Mouse (Mus musculus) embryonic facial prominence, embryonic 14.5 days (tissue): ENCODE measurements at regions not wholly inside any gene's neighbourhood (a gene's known extent, or its start where the extent isn't known, plus 50 kb on each side); places are given as distances from the start of the nearest gene placed in this dataset.

Experiments used
- ATAC-seq: fragments of 200-750 bp; cut with Nextera tagmentation; 2 replicates; pipeline ENCODE4 v1.8.0; 2017; ENCODE audit warnings: low read depth, moderate number of reproducible peaks, moderate TSS enrichment
- DNase-seq: peaks from one replicate; pipeline ENCODE4 v3.0.0-alpha.2; 2015; ENCODE audit warnings: low spot score
- H3K27ac ChIP-seq: fragments of 300-500 bp; sonication (generic); replicated peaks from 2 replicates; pipeline ENCODE4 v1.5.1; 2014; ENCODE audit warnings: low read depth, mild to moderate bottlenecking, low read length, moderate library complexity
- H3K27me3 ChIP-seq: fragments of 300-500 bp; sonication (generic); replicated peaks from 2 replicates; pipeline ENCODE4 v1.6.1; 2014; ENCODE audit warnings: low read length; ENCODE audit not compliant: control insufficient read depth, insufficient read depth
- H3K36me3 ChIP-seq: fragments of 300-500 bp; sonication (generic); 2 replicates; pipeline ENCODE4 v1.6.1; 2014; ENCODE audit warnings: low read length, mixed read lengths; ENCODE audit not compliant: control insufficient read depth, insufficient read depth
- H3K4me1 ChIP-seq: fragments of 300-500 bp; sonication (generic); 2 replicates; pipeline ENCODE4 v1.6.1; 2014; ENCODE audit warnings: antibody characterized with exemption, low read length; ENCODE audit not compliant: control insufficient read depth, insufficient read depth
- H3K4me2 ChIP-seq: fragments of 300-500 bp; sonication (generic); 2 replicates; pipeline ENCODE4 v1.6.1; 2014; ENCODE audit warnings: low read depth, mild to moderate bottlenecking, low read length, moderate library complexity, mixed read lengths
- H3K4me3 ChIP-seq: fragments of 300-500 bp; sonication (generic); 2 replicates; pipeline ENCODE4 v1.5.1; 2014; ENCODE audit warnings: low read depth, mild to moderate bottlenecking, low read length
- H3K9ac ChIP-seq: fragments of 300-500 bp; sonication (generic); 2 replicates; pipeline ENCODE4 v1.6.1; 2014; ENCODE audit warnings: low read depth, mild to moderate bottlenecking, low read length, moderate library complexity, mixed read lengths
- H3K9me3 ChIP-seq: fragments of 300-500 bp; sonication (generic); 2 replicates; pipeline ENCODE4 v1.6.1; 2016; ENCODE audit warnings: low read length; ENCODE audit not compliant: control insufficient read depth
- WGBS: fragments of 180-500 bp; shearing (Covaris S2); extraction: QIAGEN DNeasy Blood & Tissue Kit; methylation state at CpG from one replicate; pipeline ENCODE4 v1.1.7; 2014; 5-methylcytosine and 5-hydroxymethylcytosine counted together

- no peak overlapping the region for H3K4me2 ChIP-seq
- H3K4me3 ChIP-seq: no peak overlapping the region
- peaks cover 11% of the 10 kb centered on the region for H3K4me1 ChIP-seq
- DNase-seq (no peak), ATAC-seq (no peak)
- H3K9me3 ChIP-seq: no peaks in the 10 kb centered on the region
- WGBS: 61% methylated on average over 5 of the region's 5 CpGs
- H3K27me3 ChIP-seq: no peaks in the 10 kb centered on the region
- H3K9ac ChIP-seq: no peak overlapping the region
- 0 out of 2 replicates have a peak, but pooled peaks cover 7% of the 10 kb centered on the region for H3K36me3 ChIP-seq
- H3K27ac ChIP-seq: peak overlapping the region; percentile 59; the same call in 1 of the 2 replicates
Observed at GRCm38 (mm10) chr14:25371021-25371400, 88.0 kb upstream of the Zmiz1 start.

- H3K9ac ChIP-seq: 0 out of 2 replicates have a peak overlapping the region, but pooled peaks have one; percentile 3
- H3K4me3 ChIP-seq: no peak overlapping the region
- 34% methylated on average over 4 of the region's 4 CpGs for WGBS
- peak; percentile 69 for DNase-seq
- H3K9me3 ChIP-seq: no peaks in the 10 kb centered on the region
- no peak overlapping the region for H3K4me2 ChIP-seq
- H3K4me1 ChIP-seq: peaks cover 11% of the 10 kb centered on the region
- no peaks in the 10 kb centered on the region for H3K27me3 ChIP-seq
- peak overlapping the region; percentile 59; the same call in 1 of the 2 replicates for H3K27ac ChIP-seq
- ATAC-seq: peak; percentile 78
- H3K36me3 ChIP-seq: 0 out of 2 replicates have a peak, but pooled peaks cover 7% of the 10 kb centered on the region
Observed at GRCm38 (mm10) chr14:25371661-25372060, 87.3 kb upstream of the Zmiz1 start.

- 60% methylated on average over 4 of the region's 4 CpGs for WGBS
- ATAC-seq: no peak
- no peak overlapping the region for H3K27ac ChIP-seq
Observed at GRCm38 (mm10) chr14:25372581-25372980, 86.4 kb upstream of the Zmiz1 start.

GRCm38 (mm10) chr14:25373167-25373566 lies 85.8 kb upstream of the Zmiz1 start:
- Histone ChIP-seq H3K4me1 (peaks cover 20% of the 10 kb centered on the region), H3K27me3 (no peaks in the 10 kb centered on the region)
- DNase-seq: no peak

More at GRCm38 (mm10) chr14:25372581-25372980, 86.4 kb upstream of the Zmiz1 start:
- no peak overlapping the region for H3K4me2 ChIP-seq
- 0 out of 2 replicates have a peak, but pooled peaks cover 7% of the 10 kb centered on the region for H3K36me3 ChIP-seq
- H3K4me1 ChIP-seq: peaks cover 18% of the 10 kb centered on the region
- H3K9me3 ChIP-seq: no peaks in the 10 kb centered on the region
- H3K4me3 ChIP-seq: no peak overlapping the region
- H3K27me3 ChIP-seq: no peaks in the 10 kb centered on the region
- H3K9ac ChIP-seq: no peak overlapping the region
- no peak for DNase-seq

GRCm38 (mm10) chr14:25375001-25375400 lies 84.0 kb upstream of the Zmiz1 start:
- H3K4me3 ChIP-seq: no peak overlapping the region
- H3K36me3 ChIP-seq: no peaks in the 10 kb centered on the region
- H3K9ac ChIP-seq: no peak overlapping the region
- DNase-seq (no peak), ATAC-seq (no peak)
- H3K27ac ChIP-seq: no peak overlapping the region
- no peaks in the 10 kb centered on the region for H3K9me3 ChIP-seq
- no peak overlapping the region for H3K4me2 ChIP-seq
- H3K27me3 ChIP-seq: no peaks in the 10 kb centered on the region
- peaks cover 30% of the 10 kb centered on the region for H3K4me1 ChIP-seq
- WGBS: 73% methylated on average over 7 of the region's 7 CpGs

More at GRCm38 (mm10) chr14:25373167-25373566, 85.8 kb upstream of the Zmiz1 start:
- Histone ChIP-seq H3K27ac (no peak overlapping the region), H3K9me3 (no peaks in the 10 kb centered on the region), H3K36me3 (0 out of 2 replicates have a peak, but pooled peaks cover 7% of the 10 kb centered on the region), H3K4me3 (no peak overlapping the region), H3K4me2 (no peak overlapping the region), H3K9ac (no peak overlapping the region)
- ATAC-seq: no peak
- WGBS: 92% methylated on average over 4 of the region's 4 CpGs

- peak overlapping the region; percentile 80; the same call in 1 of the 2 replicates for H3K9ac ChIP-seq
- peak overlapping the region; percentile 100 for H3K27ac ChIP-seq
- 45% methylated on average over 2 of the region's 2 CpGs for WGBS
- H3K4me2 ChIP-seq: peak overlapping the region; percentile 86
- no peak overlapping the region for H3K4me3 ChIP-seq
- H3K27me3 ChIP-seq: no peaks in the 10 kb centered on the region
- no peaks in the 10 kb centered on the region for H3K9me3 ChIP-seq
- H3K36me3 ChIP-seq: no peaks in the 10 kb centered on the region
- peaks cover 22% of the 10 kb centered on the region for H3K4me1 ChIP-seq
- DNase-seq: no peak
- no peak for ATAC-seq
Observed at GRCm38 (mm10) chr14:25377091-25377490, 81.9 kb upstream of the Zmiz1 start.

- Histone ChIP-seq H3K9me3 (no peaks in the 10 kb centered on the region), H3K9ac (peak overlapping the region; percentile 80), H3K4me3 (peak overlapping the region; percentile 51), H3K27me3 (no peaks in the 10 kb centered on the region), H3K36me3 (no peaks in the 10 kb centered on the region), H3K4me1 (peaks cover 22% of the 10 kb centered on the region), H3K4me2 (peak overlapping the region; percentile 86), H3K27ac (peak overlapping the region; percentile 100)
- WGBS: under 1% methylated on average over 8 of the region's 8 CpGs
- DNase-seq: peak; percentile 79
- ATAC-seq: peak; percentile 89
Observed at GRCm38 (mm10) chr14:25377554-25377899, 81.5 kb upstream of the Zmiz1 start.

- under 1% methylated on average over 36 of the region's 54 CpGs for WGBS
- no peaks in the 10 kb centered on the region for H3K27me3 ChIP-seq
Observed at GRCm38 (mm10) chr14:25377900-25378716, 80.9 kb upstream of the Zmiz1 start.

More at GRCm38 (mm10) chr14:25377900-25378716, 80.9 kb upstream of the Zmiz1 start:
- peak overlapping the region; percentile 51 for H3K4me3 ChIP-seq
- H3K4me1 ChIP-seq: peaks cover 22% of the 10 kb centered on the region
- no peaks in the 10 kb centered on the region for H3K9me3 ChIP-seq
- ATAC-seq: peak; percentile 94
- DNase-seq: peak; percentile 97
- H3K36me3 ChIP-seq: no peaks in the 10 kb centered on the region
- peak overlapping the region; percentile 80 for H3K9ac ChIP-seq
- H3K27ac ChIP-seq: peak overlapping the region; percentile 100
- peak overlapping the region; percentile 86 for H3K4me2 ChIP-seq
